Mouse (Mus musculus) liver, adult 2 months (tissue): ENCODE data around the gene Olfr286.

ENCODE experiments used
- CTCF ChIP-seq: fragments of 200-500 bp; IDR thresholded peaks from 2 replicates; pipeline ENCODE4 v1.5.1; 2011; ENCODE audit warnings: low read depth, low read length, control low read depth
- POLR2A ChIP-seq: fragments of 200-500 bp; IDR thresholded peaks from 2 replicates; pipeline ENCODE4 v1.6.1; 2011; ENCODE audit warnings: low read length, control low read depth; ENCODE audit not compliant: insufficient read depth; ENCODE audit errors: extremely low read depth

DNA sequence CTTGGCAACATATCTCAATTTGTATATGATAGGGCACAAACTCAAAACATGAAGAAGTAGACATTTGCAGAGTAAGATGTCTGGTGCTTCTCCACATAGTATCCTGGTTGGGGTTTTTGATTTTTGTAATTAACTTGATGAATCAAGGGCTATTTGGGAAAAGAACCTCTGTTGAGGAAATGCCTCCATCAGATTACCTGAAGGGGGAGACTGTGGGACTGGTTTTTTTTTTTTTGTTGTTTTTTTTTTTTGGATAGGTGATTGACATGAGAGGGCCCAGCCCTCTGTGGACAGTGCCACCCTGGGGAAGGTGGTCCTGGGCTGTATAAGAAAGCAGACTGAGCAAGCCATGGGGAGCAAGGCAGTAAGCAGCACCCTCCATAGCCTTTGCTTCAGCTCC is 11.9 kb downstream of the Olfr286 start:
- no peak for TF ChIP-seq CTCF
- no peak for TF ChIP-seq POLR2A
